Mouse (Mus musculus): ENCODE results near the gene Cipc. TPM values are rescaled to one million over a fixed set of nuclear protein-coding genes. Genes with fewer than 3 reads are reported as not detected.

Cipc gene
- 81.0 TPM for polyA plus RNA-seq (2014; fragmentation: Illumina TruSeq; extraction: RNeasy Lipid Tissue Mini Kit (QIAGEN cat#74804); ENCODE audit: low read depth, low replicate concordance)

DNA sequence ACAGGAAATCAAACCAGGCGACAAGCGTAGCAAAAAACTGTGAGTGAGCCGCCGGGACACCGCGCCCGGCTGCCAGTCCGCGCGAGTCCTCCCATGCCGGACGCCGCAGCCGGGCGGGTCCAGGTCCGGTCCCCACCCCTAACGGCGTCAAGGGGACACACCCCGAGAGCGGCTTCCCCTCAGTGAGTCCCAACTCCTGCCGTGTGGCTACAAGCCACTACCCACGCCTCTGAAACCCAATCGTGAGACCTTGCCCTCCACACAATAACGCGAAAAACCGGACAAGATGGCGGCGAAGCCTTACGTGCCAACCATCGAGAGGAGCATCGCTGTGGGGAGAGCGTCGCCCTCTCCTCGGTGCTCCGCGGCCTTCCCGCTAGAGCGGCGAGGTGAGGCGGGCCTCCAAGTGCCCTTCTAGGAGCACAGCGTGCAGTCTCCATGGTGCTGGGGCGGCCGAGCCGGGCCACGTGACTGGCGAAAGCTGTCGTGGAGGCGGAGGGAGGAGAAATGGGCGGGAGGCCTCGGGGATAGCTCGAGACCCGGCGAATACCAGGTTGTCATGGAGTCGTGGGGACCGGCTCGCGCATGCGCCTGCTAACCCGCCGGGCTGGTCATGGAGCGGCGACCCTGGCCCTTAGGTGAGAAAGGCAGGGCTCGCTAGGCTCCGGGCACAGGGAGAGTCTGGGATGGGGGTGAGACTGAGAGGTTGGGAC is at the start of gene Cipc:
TSS of gene Cipc (plus strand) at position 182 of the 713 bp plus-strand sequence.

GRCm38 (mm10) chr12:86989890-86990754 is 43.3 kb downstream of the Cipc start, which contains the start of gene Zdhhc22:
Zdhhc22 (minus strand) TSS chr12:86990430.

Other genes starting within 250 kb of the Cipc start
- 1.0 TPM for gene Angel1, start 220.6 kb upstream of the Cipc start, polyA plus RNA-seq (2014; fragmentation: Illumina TruSeq; extraction: RNeasy Lipid Tissue Mini Kit (QIAGEN cat#74804); ENCODE audit: low read depth, low replicate concordance)
- not detected for gene Lrrc74a, start 212.7 kb upstream of the Cipc start, polyA plus RNA-seq (2014; fragmentation: Illumina TruSeq; extraction: RNeasy Lipid Tissue Mini Kit (QIAGEN cat#74804); ENCODE audit: low read depth, low replicate concordance)
- gene Irf2bpl, start 62.2 kb upstream of the Cipc start, polyA plus RNA-seq (2014; fragmentation: Illumina TruSeq; extraction: RNeasy Lipid Tissue Mini Kit (QIAGEN cat#74804); ENCODE audit: low read depth, low replicate concordance) = 31.0 TPM
- gene Zdhhc22, start 43.4 kb downstream of the Cipc start, polyA plus RNA-seq (2014; fragmentation: Illumina TruSeq; extraction: RNeasy Lipid Tissue Mini Kit (QIAGEN cat#74804); ENCODE audit: low read depth, low replicate concordance) = not detected
- 0.16 TPM for gene Tmem63c, start 74.3 kb downstream of the Cipc start, polyA plus RNA-seq (2014; fragmentation: Illumina TruSeq; extraction: RNeasy Lipid Tissue Mini Kit (QIAGEN cat#74804); ENCODE audit: low read depth, low replicate concordance)
- gene Ngb, start 155.5 kb downstream of the Cipc start, polyA plus RNA-seq (2014; fragmentation: Illumina TruSeq; extraction: RNeasy Lipid Tissue Mini Kit (QIAGEN cat#74804); ENCODE audit: low read depth, low replicate concordance) = not detected
- 42.9 TPM for gene Gstz1, start 200.1 kb downstream of the Cipc start, polyA plus RNA-seq (2014; fragmentation: Illumina TruSeq; extraction: RNeasy Lipid Tissue Mini Kit (QIAGEN cat#74804); ENCODE audit: low read depth, low replicate concordance)
- 7.3 TPM for gene Pomt2, start 200.9 kb downstream of the Cipc start, polyA plus RNA-seq (2014; fragmentation: Illumina TruSeq; extraction: RNeasy Lipid Tissue Mini Kit (QIAGEN cat#74804); ENCODE audit: low read depth, low replicate concordance)

Measured in sigmoid colon, adult 10 weeks (tissue).